Mouse (Mus musculus) testis, adult 10 weeks (tissue): ENCODE data around the gene Tceal6. TPM values are rescaled to one million over a fixed set of nuclear protein-coding genes. Genes with fewer than 3 reads are reported as not detected.

Source experiments
- polyA plus RNA-seq: library from polyadenylated mRNA; stranded (reverse); fragments of 350-450 nt; fragmentation: Illumina TruSeq; extraction: RNeasy Lipid Tissue Mini Kit (QIAGEN cat#74804); gene quantifications from one replicate; pipeline ENCODE4 v1.2.3, GENCODE M21; 2014; ENCODE audit warnings: low read depth, low replicate concordance

Gene Tceal6
- polyA plus RNA-seq = not detected

GRCm38 (mm10) chrX:135210436-135211221 is at the start of gene Tceal6:
Gene Tceal6, minus strand, starts transcription at chrX:135210687.

DNA sequence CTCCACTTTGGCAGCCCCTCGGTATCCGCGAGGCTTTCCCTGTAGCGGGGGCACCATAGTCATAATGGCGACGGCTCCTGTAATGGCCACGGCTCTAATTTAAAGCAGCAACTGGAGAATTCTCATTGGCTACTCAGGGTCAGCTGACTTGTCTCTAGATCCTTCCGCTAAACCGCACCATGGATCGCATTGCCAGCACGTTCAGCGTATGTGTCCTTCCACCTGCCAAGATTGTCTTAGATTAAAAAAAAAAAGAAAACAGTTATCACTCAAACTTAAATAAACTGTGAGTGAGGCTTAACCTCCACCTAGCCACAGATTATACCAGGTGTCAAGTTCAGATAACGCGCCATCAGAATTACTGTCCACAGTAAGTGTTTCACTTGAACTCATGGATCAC is 33.0 kb downstream of the Tceal6 start, which contains the start of gene Gm15023:
Gene Gm15023 (minus strand): TSS at position 101 of the 400 bp plus-strand sequence.

Other genes starting within 250 kb of the Tceal6 start
- gene Nxf2, start 245.9 kb downstream of the Tceal6 start, polyA plus RNA-seq = 45.0 TPM
- gene Zmat1, start 201.5 kb downstream of the Tceal6 start, polyA plus RNA-seq = 24.1 TPM
- 22.7 TPM for gene Gm15023, start 33.1 kb downstream of the Tceal6 start, polyA plus RNA-seq
- 17.5 TPM for gene Pramel3, start 91.6 kb upstream of the Tceal6 start, polyA plus RNA-seq
- gene Gm5128, start 162.6 kb upstream of the Tceal6 start, polyA plus RNA-seq = 27.7 TPM
- 15.6 TPM for gene Gm7903, start 223.1 kb upstream of the Tceal6 start, polyA plus RNA-seq